Mouse (Mus musculus) embryonic facial prominence, embryonic 11.5 days (tissue): ENCODE data around the gene Rab3d. TPM values are rescaled to one million over a fixed set of nuclear protein-coding genes. Genes with fewer than 3 reads are reported as not detected.

ENCODE experiments used
- ATAC-seq: fragments of 200-750 bp; cut with Nextera tagmentation; replicated peaks from 2 replicates; pipeline ENCODE4 v1.8.0; 2017; ENCODE audit warnings: low read depth; ENCODE audit not compliant: insufficient number of reproducible peaks, low FRiP score, low TSS enrichment
- DNase-seq: peaks from one replicate; pipeline ENCODE4 v3.0.0-alpha.2; 2015; ENCODE audit warnings: low spot score
- H3K27ac ChIP-seq: fragments of 300-500 bp; sonication (generic); replicated peaks from 2 replicates; pipeline ENCODE4 v1.5.1; 2014; ENCODE audit warnings: mild to moderate bottlenecking, low read depth, low read length, control low read depth
- H3K27me3 ChIP-seq: fragments of 300-500 bp; sonication (generic); 2 replicates; pipeline ENCODE4 v1.6.1; 2014; ENCODE audit warnings: mild to moderate bottlenecking, low read length, moderate library complexity, mixed read lengths; ENCODE audit not compliant: control insufficient read depth, insufficient read depth
- H3K36me3 ChIP-seq: fragments of 300-500 bp; sonication (generic); replicated peaks from 2 replicates; pipeline ENCODE4 v1.6.1; 2014; ENCODE audit warnings: low read depth, mild to moderate bottlenecking, low read length, moderate library complexity, mixed read lengths; ENCODE audit not compliant: control insufficient read depth, insufficient read depth
- H3K4me1 ChIP-seq: fragments of 300-500 bp; sonication (generic); 2 replicates; pipeline ENCODE4 v1.6.1; 2014; ENCODE audit warnings: low read length, mixed read lengths; ENCODE audit not compliant: control insufficient read depth, insufficient read depth
- H3K4me2 ChIP-seq: fragments of 300-500 bp; sonication (generic); 2 replicates; pipeline ENCODE4 v1.6.1; 2014; ENCODE audit warnings: low read depth, mild to moderate bottlenecking, control low read depth, low read length, moderate library complexity
- H3K4me3 ChIP-seq: fragments of 300-500 bp; sonication (generic); 2 replicates; pipeline ENCODE4 v1.5.1; 2014; ENCODE audit warnings: low read depth, low read length, control low read depth
- H3K9ac ChIP-seq: fragments of 300-500 bp; sonication (generic); replicated peaks from 2 replicates; pipeline ENCODE4 v1.6.1; 2014; ENCODE audit warnings: mild to moderate bottlenecking, control low read depth, low read length
- H3K9me3 ChIP-seq: fragments of 300-500 bp; sonication (generic); replicated peaks from 2 replicates; pipeline ENCODE4 v1.6.1; 2016; ENCODE audit warnings: mild to moderate bottlenecking, low read length, inconsistent platforms, mixed read lengths; ENCODE audit not compliant: control insufficient read depth
- WGBS: fragments of 180-500 bp; shearing (Covaris S2); extraction: QIAGEN DNeasy Blood & Tissue Kit; methylation state at CpG from one replicate; pipeline ENCODE4 v1.1.7; 2014; 5-methylcytosine and 5-hydroxymethylcytosine counted together
- polyA plus RNA-seq: library from polyadenylated mRNA; unstranded; fragments of >200 nt; fragmentation: Nextera tagmentation; extraction: Ambion mirVana; gene quantifications from 2 replicates; pipeline ENCODE4 v1.2.1, GENCODE M21; 2014

The Rab3d gene
- polyA plus RNA-seq, 1 experiment from 2014 or later: 4.8 TPM

DNA sequence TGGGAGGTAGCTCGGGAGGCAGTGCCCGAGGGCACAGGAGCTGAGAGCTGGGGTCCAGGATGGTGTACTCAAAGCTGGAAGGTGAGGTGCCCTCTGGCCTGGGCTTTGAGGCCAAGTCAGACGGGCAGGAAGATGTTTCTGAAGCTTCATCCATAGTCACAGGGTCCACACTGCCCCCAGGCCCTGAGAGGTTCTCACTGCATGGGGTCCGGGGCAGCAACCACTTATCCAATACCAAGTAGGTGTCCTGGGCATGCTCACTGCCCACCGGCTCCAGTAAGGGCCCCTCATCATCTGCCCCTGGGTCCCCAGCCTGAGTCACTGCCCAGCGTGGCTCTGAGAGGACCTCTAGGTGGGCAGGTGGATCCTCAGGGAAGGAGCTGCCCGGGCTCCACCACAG lies 41.3 kb upstream of the Rab3d start:
- Histone ChIP-seq H3K27ac (no peak overlapping the region), H3K9ac (no peak overlapping the region), H3K9me3 (no peaks in the 10 kb centered on the region), H3K4me3 (no peak overlapping the region), H3K4me2 (no peak overlapping the region), H3K36me3 (no peaks in the 10 kb centered on the region), H3K27me3 (peaks cover 33% of the 10 kb centered on the region), H3K4me1 (0 out of 2 replicates have a peak, but pooled peaks cover 2% of the 10 kb centered on the region)
- DNase-seq (no peak), ATAC-seq (no peak)
- WGBS: 81% methylated on average over 7 of the region's 7 CpGs

- 0 out of 2 replicates have a peak, but pooled peaks cover 2% of the 10 kb centered on the region for H3K4me1 ChIP-seq
- H3K36me3 ChIP-seq: no peaks in the 10 kb centered on the region
- 82% methylated on average over 5 of the region's 5 CpGs for WGBS
- H3K4me3 ChIP-seq: no peak overlapping the region
- H3K4me2 ChIP-seq: no peak overlapping the region
- H3K27ac ChIP-seq: no peak overlapping the region
- DNase-seq: no peak
- H3K9ac ChIP-seq: no peak overlapping the region
- peaks cover 33% of the 10 kb centered on the region for H3K27me3 ChIP-seq
- no peak for ATAC-seq
- H3K9me3 ChIP-seq: no peaks in the 10 kb centered on the region
Measured at GRCm38 (mm10) chr9:21958372-21958771, 40.4 kb upstream of the Rab3d start.

DNA sequence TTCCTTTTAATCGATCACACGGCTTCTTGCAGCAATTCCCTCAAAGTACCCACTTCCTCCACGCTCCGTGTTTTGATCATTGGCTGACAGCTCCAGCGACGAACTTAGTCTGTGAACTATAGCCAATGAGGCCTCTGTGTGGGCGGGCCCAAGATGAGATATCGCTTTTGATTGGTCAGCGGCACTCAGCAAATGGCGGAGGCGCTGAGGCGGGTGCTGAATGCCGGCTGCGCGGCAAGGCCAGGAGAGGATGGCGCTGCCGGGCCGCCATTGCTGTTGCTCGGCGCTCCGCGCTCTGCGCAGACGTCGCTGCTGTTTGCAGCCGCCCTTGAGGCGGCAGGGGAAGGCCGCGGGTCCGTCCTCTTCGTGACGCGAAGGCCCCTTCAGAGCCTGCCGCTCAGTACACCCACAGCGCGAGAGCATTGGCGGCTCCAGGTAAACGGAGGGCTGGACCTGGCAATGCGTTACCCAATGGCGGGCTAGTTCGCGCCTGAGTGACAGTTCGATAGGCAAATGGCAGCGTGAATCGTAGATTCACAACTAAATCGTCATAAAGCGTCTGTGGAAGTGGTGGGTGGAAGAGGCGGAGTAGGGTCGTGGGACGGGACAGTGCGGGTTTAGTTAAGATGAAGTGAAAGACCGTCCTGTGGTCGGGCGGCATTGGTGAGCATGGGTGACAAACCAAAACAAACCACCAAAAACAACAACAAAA lies 37.7 kb upstream of the Rab3d start, which contains the start of gene Swsap1:
Swsap1 (plus strand) TSS at position 186 of the 712 bp plus-strand sequence.
- H3K27ac ChIP-seq: peak within 1 kb of the TSS; percentile 73; the same call in 1 of the 2 replicates
- H3K9me3 ChIP-seq: no peaks in the 10 kb centered on the region
- H3K27me3 ChIP-seq: peaks cover 13% of the 10 kb centered on the region
- 0 out of 2 replicates have a peak, but pooled peaks cover 2% of the 10 kb centered on the region for H3K4me1 ChIP-seq
- peak; percentile 98 for DNase-seq
- no peaks in the 10 kb centered on the region for H3K36me3 ChIP-seq
- ATAC-seq: peak; percentile 97
- H3K4me3 ChIP-seq: peak within 1 kb of the TSS; percentile 67
- H3K9ac ChIP-seq: peak within 1 kb of the TSS; percentile 83
- H3K4me2 ChIP-seq: peak within 1 kb of the TSS; percentile 46
- under 1% methylated on average over 54 of the region's 54 CpGs for WGBS

- no peak for DNase-seq
Measured at GRCm38 (mm10) chr9:21955225-21955569, 37.2 kb upstream of the Rab3d start.

DNA sequence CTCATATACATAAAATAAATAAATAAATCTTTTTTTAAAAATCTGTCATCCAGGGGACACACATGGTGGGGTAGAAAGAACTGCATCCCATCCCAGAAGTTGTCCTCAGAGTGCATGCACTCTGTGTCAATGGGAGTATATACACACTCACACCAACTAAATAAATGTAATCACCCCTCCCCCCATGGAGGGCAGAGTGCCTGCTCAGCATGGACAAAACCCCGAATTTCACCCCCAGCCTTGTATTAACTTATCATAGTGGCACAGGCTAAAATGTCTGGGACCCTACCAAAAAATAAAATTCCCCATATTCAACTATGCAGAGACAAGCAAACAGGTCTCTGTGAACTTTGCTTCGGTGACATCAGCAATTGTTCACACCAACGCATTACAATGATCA lies 36.6 kb upstream of the Rab3d start:
- peaks cover 3% of the 10 kb centered on the region; the same call in 1 of the 2 replicates for H3K27me3 ChIP-seq
- no peaks in the 10 kb centered on the region for H3K9me3 ChIP-seq
- no peaks in the 10 kb centered on the region for H3K4me1 ChIP-seq
- no peak overlapping the region for H3K4me2 ChIP-seq
- H3K4me3 ChIP-seq: no peak overlapping the region
- H3K36me3 ChIP-seq: no peaks in the 10 kb centered on the region
- H3K9ac ChIP-seq: no peak overlapping the region
- DNase-seq (no peak), ATAC-seq (no peak)
- H3K27ac ChIP-seq: no peak overlapping the region
- 85% methylated on average over 3 of the region's 3 CpGs for WGBS

More at GRCm38 (mm10) chr9:21955225-21955569, 37.2 kb upstream of the Rab3d start:
- no peaks in the 10 kb centered on the region for H3K36me3 ChIP-seq
- 1% methylated on average over 18 of the region's 18 CpGs for WGBS
- H3K27me3 ChIP-seq: peaks cover 8% of the 10 kb centered on the region
- peak overlapping the region; percentile 37 for H3K9ac ChIP-seq
- peak overlapping the region; percentile 46 for H3K4me2 ChIP-seq
- ATAC-seq: peak; percentile 70
- H3K9me3 ChIP-seq: no peaks in the 10 kb centered on the region
- H3K4me1 ChIP-seq: no peaks in the 10 kb centered on the region
- H3K27ac ChIP-seq: peak overlapping the region; percentile 73; the same call in 1 of the 2 replicates
- H3K4me3 ChIP-seq: peak overlapping the region; percentile 67

DNA sequence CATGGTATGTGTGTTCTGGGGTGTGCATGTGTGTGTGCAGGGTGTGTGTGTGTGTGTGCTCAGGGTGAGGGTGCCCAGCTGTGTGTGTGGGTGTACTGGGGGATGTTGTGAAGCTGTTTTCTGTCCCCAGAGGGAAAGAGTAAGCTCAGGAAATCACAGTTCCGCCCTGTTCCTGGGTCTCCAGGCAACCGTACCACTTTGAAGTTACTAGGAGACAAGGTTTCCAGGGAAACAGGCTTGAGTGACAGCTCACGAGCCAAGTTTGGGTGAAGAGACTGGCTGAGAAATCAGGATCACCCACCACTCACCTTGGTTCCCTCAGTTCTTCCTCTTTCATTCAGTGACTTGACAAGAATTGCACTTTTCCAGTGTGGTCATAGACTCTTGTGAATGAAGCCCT lies 35.6 kb upstream of the Rab3d start:
- peak; percentile 10 for DNase-seq
- H3K9me3 ChIP-seq: no peaks in the 10 kb centered on the region
- 16% methylated on average over 3 of the region's 3 CpGs for WGBS
- H3K9ac ChIP-seq: no peak overlapping the region
- H3K4me2 ChIP-seq: no peak overlapping the region
- H3K4me3 ChIP-seq: no peak overlapping the region
- H3K27me3 ChIP-seq: no peaks in the 10 kb centered on the region
- H3K27ac ChIP-seq: no peak overlapping the region
- no peak for ATAC-seq
- H3K4me1 ChIP-seq: no peaks in the 10 kb centered on the region
- no peaks in the 10 kb centered on the region for H3K36me3 ChIP-seq

DNA sequence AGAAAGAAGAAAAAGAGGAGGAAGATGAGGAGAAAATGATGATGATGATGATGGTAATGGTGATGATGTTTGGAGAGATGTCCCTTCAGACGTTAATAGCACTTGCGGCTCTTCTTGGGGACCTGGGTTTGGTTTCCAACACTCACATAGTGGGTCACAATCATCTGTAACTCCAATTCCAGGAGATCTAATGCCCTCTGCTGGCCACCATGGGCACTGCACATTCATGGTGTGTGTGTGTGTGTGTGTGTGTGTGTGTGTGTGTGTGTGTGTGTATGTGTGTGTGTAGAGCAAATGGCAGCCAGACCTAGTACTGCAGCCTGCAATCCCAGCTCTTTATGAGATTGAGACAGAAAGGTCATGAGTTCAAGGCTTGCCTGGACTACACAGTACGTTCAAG lies 34.0 kb upstream of the Rab3d start:
- Histone ChIP-seq H3K4me1 (no peaks in the 10 kb centered on the region; the same call in 1 of the 2 replicates), H3K4me2 (no peak overlapping the region), H3K27ac (no peak overlapping the region), H3K4me3 (no peak overlapping the region), H3K9me3 (no peaks in the 10 kb centered on the region), H3K36me3 (no peaks in the 10 kb centered on the region), H3K9ac (no peak overlapping the region), H3K27me3 (0 out of 2 replicates have a peak, but pooled peaks cover 3% of the 10 kb centered on the region)
- ATAC-seq (no peak), DNase-seq (no peak)
- WGBS: 81% methylated on average over 3 of the region's 3 CpGs

DNA sequence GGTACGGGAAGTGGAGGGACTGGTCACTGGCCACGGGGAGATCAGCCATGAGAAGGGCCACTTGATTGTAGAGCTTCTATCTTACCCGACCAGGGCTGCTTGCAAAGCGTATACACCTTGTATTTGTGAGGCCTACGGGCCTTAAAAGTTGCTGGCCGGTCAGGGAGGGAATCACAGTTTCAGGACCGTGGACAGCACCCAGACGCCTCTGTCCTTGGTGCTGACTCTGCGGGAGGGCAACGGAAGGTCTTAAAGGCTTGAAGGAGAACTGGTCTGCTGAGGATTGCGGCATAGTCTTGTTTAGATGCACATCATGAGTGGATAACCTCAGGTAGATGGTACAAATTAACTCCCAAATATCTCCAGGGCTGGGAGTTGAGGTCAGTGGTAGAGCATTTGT lies 32.3 kb upstream of the Rab3d start:
- no peak for ATAC-seq

More for the DNA sequence above, 32.3 kb upstream of the Rab3d start:
- H3K4me1 ChIP-seq: no peaks in the 10 kb centered on the region; the same call in 1 of the 2 replicates
- H3K4me2 ChIP-seq: no peak overlapping the region
- no peak overlapping the region for H3K4me3 ChIP-seq
- WGBS: 16% methylated on average over 11 of the region's 11 CpGs
- no peak overlapping the region for H3K9ac ChIP-seq
- no peaks in the 10 kb centered on the region for H3K9me3 ChIP-seq
- H3K27me3 ChIP-seq: 0 out of 2 replicates have a peak, but pooled peaks cover 3% of the 10 kb centered on the region
- H3K36me3 ChIP-seq: no peaks in the 10 kb centered on the region
- H3K27ac ChIP-seq: no peak overlapping the region
- peak; percentile 79 for DNase-seq
